Mouse (Mus musculus): ENCODE measurements around the gene Trim32. TPM values are rescaled to one million over a fixed set of nuclear protein-coding genes. Genes with fewer than 3 reads are reported as not detected.

Gene Trim32
- 10 to 100 TPM; 14.1 to 14.9 (median 14.4) TPM for polyA plus RNA-seq (2017; shearing (Covaris generic))

GRCm38 (mm10) chr4:65604504-65605150 is at the start of gene Trim32:
Gene Trim32, plus strand, starts transcription at chr4:65604986.
- ATAC-seq: peak; percentile 96

- no peak for ATAC-seq
Observed at GRCm38 (mm10) chr4:65565493-65565892, 39.3 kb upstream of the Trim32 start.

GRCm38 (mm10) chr4:65580254-65580653 is 24.5 kb upstream of the Trim32 start:
- ATAC-seq: no peak

GRCm38 (mm10) chr4:65586947-65587346 is 17.8 kb upstream of the Trim32 start:
- no peak for ATAC-seq

GRCm38 (mm10) chr4:65589780-65590179 is 15.0 kb upstream of the Trim32 start:
- no peak for ATAC-seq

- ATAC-seq: no peak
Observed at GRCm38 (mm10) chr4:65594601-65595369, 10.0 kb upstream of the Trim32 start.

- peak; percentile 44 for ATAC-seq
Observed at GRCm38 (mm10) chr4:65605151-65605702, 441 bp downstream of the Trim32 start.

GRCm38 (mm10) chr4:65607184-65607631 is 2.4 kb downstream of the Trim32 start:
- no peak for ATAC-seq

GRCm38 (mm10) chr4:65608112-65608511 is 3.3 kb downstream of the Trim32 start:
- ATAC-seq: no peak

GRCm38 (mm10) chr4:65610329-65610728 is 5.5 kb downstream of the Trim32 start:
- no peak for ATAC-seq

- ATAC-seq: no peak
Observed at GRCm38 (mm10) chr4:65610896-65611295, 6.1 kb downstream of the Trim32 start.

- ATAC-seq: no peak
Observed at GRCm38 (mm10) chr4:65613135-65613534, 8.3 kb downstream of the Trim32 start.

- ATAC-seq: no peak
Observed at GRCm38 (mm10) chr4:65620125-65620524, 15.3 kb downstream of the Trim32 start.

- ATAC-seq: no peak
Observed at GRCm38 (mm10) chr4:65638231-65638630, 33.4 kb downstream of the Trim32 start.

- ATAC-seq: no peak
Observed at GRCm38 (mm10) chr4:65642611-65643010, 37.8 kb downstream of the Trim32 start.

- ATAC-seq: no peak
Observed at GRCm38 (mm10) chr4:65654723-65655122, 49.9 kb downstream of the Trim32 start.

- ATAC-seq: no peak
Observed at GRCm38 (mm10) chr4:65663176-65663575, 58.4 kb downstream of the Trim32 start.
